Mouse (Mus musculus) liver, adult 10 weeks (tissue): ENCODE results near the gene Lsm8. TPM values are rescaled to one million over a fixed set of nuclear protein-coding genes. Genes with fewer than 3 reads are reported as not detected.

Source experiments
- polyA plus RNA-seq: library from polyadenylated mRNA; stranded (reverse); fragments of 350-450 nt; fragmentation: Illumina TruSeq; extraction: RNeasy Lipid Tissue Mini Kit (QIAGEN cat#74804); gene quantifications from one replicate; pipeline ENCODE4 v1.2.3, GENCODE M21; 2014; ENCODE audit warnings: low read depth, low replicate concordance

Lsm8 gene
- 20.5 TPM for polyA plus RNA-seq

DNA sequence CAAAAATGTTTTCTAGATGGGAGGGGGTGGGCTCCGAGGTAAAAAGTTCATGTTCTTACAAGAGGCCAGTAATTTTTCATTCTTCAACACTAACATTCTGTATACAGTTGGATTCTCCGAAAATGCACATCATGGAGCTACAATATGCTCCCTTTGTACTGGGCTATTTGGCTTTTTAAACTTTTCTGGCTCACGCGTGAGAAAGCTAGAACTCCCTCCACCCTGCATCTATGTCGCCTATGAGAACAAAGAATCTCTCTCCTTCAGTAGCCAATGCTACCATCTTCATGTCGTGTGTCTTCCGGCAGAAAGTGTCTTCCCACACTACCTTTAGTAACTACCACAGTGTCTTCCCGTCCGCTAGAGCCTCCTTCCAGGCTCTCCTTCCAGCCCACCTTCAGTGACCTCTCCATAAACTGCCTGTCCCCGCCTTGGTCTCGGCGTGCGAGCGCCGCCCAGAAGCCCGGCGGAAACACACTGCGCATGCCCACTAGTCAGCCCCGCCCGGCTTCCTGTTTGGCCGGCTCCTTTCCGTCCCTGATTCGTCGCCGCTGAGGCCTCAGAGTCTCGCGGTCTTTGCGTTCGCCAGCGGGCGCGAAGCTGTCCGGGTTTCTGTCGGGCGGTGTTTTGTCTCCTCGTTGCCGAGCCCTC, at the start of gene Lsm8:
Gene Lsm8 (plus strand): TSS at position 529 of the 651 bp plus-strand sequence.

GRCm38 (mm10) chr6:18866018-18866417, 17.6 kb downstream of the Lsm8 start, which contains the start of gene Ankrd7:
Gene Ankrd7, plus strand, starts transcription at chr6:18866318.

Other genes starting within 250 kb of the Lsm8 start
- not detected for gene Ankrd7, start 17.7 kb downstream of the Lsm8 start, polyA plus RNA-seq